Mouse (Mus musculus): Measurements from ENCODE around the gene Lpp. TPM values are rescaled to one million over a fixed set of nuclear protein-coding genes. Genes with fewer than 3 reads are reported as not detected.

Gene Lpp
- total and polyA plus RNA-seq, 3 experiments, result not detected

GRCm38 (mm10) chr16:24455361-24455855, 62.1 kb downstream of the Lpp start:
- H3K36me3 ChIP-seq (ENCODE audit: control insufficient read depth in 1 of 2, insufficient read depth in 2 of 2, low read length in 2 of 2), result no peaks in the 10 kb centered on the region
- no peak for TF ChIP-seq USF1 (IDR thresholded peaks at IDR 0.05; ENCODE audit: low read depth, low read length)
- no peak for TF ChIP-seq JUND (IDR thresholded peaks at IDR 0.05; ENCODE audit: low read depth, low read length)
- TF ChIP-seq ZNF384 (IDR thresholded peaks at IDR 0.05; ENCODE audit: low read depth, low read length), result no peak
- no peak for TF ChIP-seq HCFC1 (IDR thresholded peaks at IDR 0.05; ENCODE audit: low read depth, low read length)
- no peak for TF ChIP-seq NELFE (IDR thresholded peaks at IDR 0.05; ENCODE audit: low read depth, low read length)
- no peak for TF ChIP-seq ZKSCAN1 (IDR thresholded peaks at IDR 0.05; ENCODE audit: low read depth, low read length)
- no peak for TF ChIP-seq RAD21 (IDR thresholded peaks at IDR 0.05; ENCODE audit: low read depth, low read length)
- TF ChIP-seq POLR2A (IDR thresholded peaks at IDR 0.05; ENCODE audit: control insufficient read depth in 1 of 2, insufficient read depth in 1 of 2, low read depth in 1 of 2, low read length in 2 of 2, poor library complexity in 1 of 2), result no peak
- TF ChIP-seq GABPA (IDR thresholded peaks at IDR 0.05; ENCODE audit: low read depth, low read length), result no peak
- no peak for TF ChIP-seq NRF1 (IDR thresholded peaks at IDR 0.05; ENCODE audit: insufficient read depth, low read depth, low read length, poor library complexity, severe bottlenecking)
- TF ChIP-seq TCF12 (IDR thresholded peaks at IDR 0.05; ENCODE audit: low read depth, low read length), result no peak
- no peak for TF ChIP-seq MXI1 (IDR thresholded peaks at IDR 0.05; ENCODE audit: low read depth, low read length)
- no peak for TF ChIP-seq UBTF (IDR thresholded peaks at IDR 0.05; ENCODE audit: borderline replicate concordance, insufficient read depth, low read depth, low read length)
- no peaks in the 10 kb centered on the region for H3K4me1 ChIP-seq (ENCODE audit: control insufficient read depth in 1 of 2, insufficient read depth in 2 of 2, low read length in 2 of 2)
- H3K4me3 ChIP-seq (ENCODE audit: control insufficient read depth in 1 of 2, insufficient read depth in 1 of 2, low read depth in 2 of 2, low read length in 2 of 2), result no peak overlapping the region
- no peak overlapping the region for H3K9ac ChIP-seq (ENCODE audit: control insufficient read depth, low read depth, low read length, poor library complexity, severe bottlenecking)
- no peak overlapping the region for H3K27ac ChIP-seq (ENCODE audit: control insufficient read depth, low read depth, low read length)
- no peaks in the 10 kb centered on the region for H3K27me3 ChIP-seq (ENCODE audit: control insufficient read depth in 1 of 2, insufficient read depth in 2 of 2, low read length in 2 of 2)
- no peak for DNase-seq (ENCODE audit: low read depth, low spot score)
- no peaks in the 10 kb centered on the region for H3K9me3 ChIP-seq (replicated peaks; ENCODE audit: insufficient read depth, low read length)
- H3K79me2 ChIP-seq (ENCODE audit: control insufficient read depth, insufficient read depth, low read length, poor library complexity), result no peaks in the 10 kb centered on the region

DNA sequence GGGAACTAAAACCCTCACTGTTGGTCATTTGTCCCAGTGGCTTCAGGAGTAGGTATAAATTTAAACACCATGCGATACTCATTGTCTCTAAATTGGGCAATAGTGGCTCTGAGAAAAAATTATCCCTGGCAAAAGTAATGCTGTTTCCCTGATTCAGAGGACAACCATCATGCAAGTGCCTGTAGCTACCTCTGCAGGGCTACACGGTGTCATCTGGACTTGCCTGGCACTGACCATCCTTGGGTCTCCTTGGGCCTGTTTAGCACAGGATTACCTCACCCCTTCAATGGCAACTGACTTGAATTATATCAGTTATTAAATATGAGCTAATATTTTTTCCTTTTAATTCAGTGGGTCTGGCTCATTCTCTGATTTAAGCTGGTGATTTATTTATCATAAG, 70.5 kb downstream of the Lpp start:
- H3K4me3 ChIP-seq (ENCODE audit: control insufficient read depth in 1 of 2, insufficient read depth in 1 of 2, low read depth in 2 of 2, low read length in 2 of 2), result no peak overlapping the region
- H3K36me3 ChIP-seq (ENCODE audit: control insufficient read depth in 1 of 2, insufficient read depth in 2 of 2, low read length in 2 of 2), result no peaks in the 10 kb centered on the region
- no peak overlapping the region for H3K9ac ChIP-seq (ENCODE audit: control insufficient read depth, low read depth, low read length, poor library complexity, severe bottlenecking)
- H3K27ac ChIP-seq (ENCODE audit: control insufficient read depth, low read depth, low read length), result no peak overlapping the region
- TF ChIP-seq CHD1 (IDR thresholded peaks at IDR 0.05; ENCODE audit: low read depth, low read length) (no peak), RCOR1 (IDR thresholded peaks at IDR 0.05; ENCODE audit: low read depth, low read length) (no peak), KAT2A (conservative IDR thresholded peaks at IDR 0.05; ENCODE audit: low read depth, low read length) (no peak), POLR2A (IDR thresholded peaks at IDR 0.05; ENCODE audit: control insufficient read depth in 1 of 2, insufficient read depth in 1 of 2, low read depth in 1 of 2, low read length in 2 of 2, poor library complexity in 1 of 2) (no peak), UBTF (IDR thresholded peaks at IDR 0.05; ENCODE audit: borderline replicate concordance, insufficient read depth, low read depth, low read length) (no peak)
- H3K4me1 ChIP-seq (ENCODE audit: control insufficient read depth in 1 of 2, insufficient read depth in 2 of 2, low read length in 2 of 2), result no peaks in the 10 kb centered on the region
- no peaks in the 10 kb centered on the region for H3K79me2 ChIP-seq (ENCODE audit: control insufficient read depth, insufficient read depth, low read length, poor library complexity)
- H3K9me3 ChIP-seq (replicated peaks; ENCODE audit: insufficient read depth, low read length), result no peaks in the 10 kb centered on the region
- DNase-seq (ENCODE audit: low read depth, low spot score), result no peak
- no peaks in the 10 kb centered on the region for H3K27me3 ChIP-seq (ENCODE audit: control insufficient read depth in 1 of 2, insufficient read depth in 2 of 2, low read length in 2 of 2)
